Mouse (Mus musculus) small intestine, adult 2 months (tissue): ENCODE measurements around the gene Sez6l2.

ENCODE experiments used
- CTCF ChIP-seq: fragments of 200-500 bp; IDR thresholded peaks from 2 replicates; pipeline ENCODE4 v1.5.1; 2012; ENCODE audit warnings: low read depth, mild to moderate bottlenecking, control low read depth, inconsistent platforms, low read length, moderate library complexity, mixed read lengths; ENCODE audit not compliant: insufficient replicate concordance, insufficient read length; ENCODE audit errors: extremely low read depth
- POLR2A ChIP-seq: fragments of 200-500 bp; IDR thresholded peaks from 2 replicates; pipeline ENCODE4 v1.6.1; 2012; ENCODE audit warnings: low read depth, mild to moderate bottlenecking, control low read depth, inconsistent platforms, low read length, moderate library complexity

- no peak for TF ChIP-seq CTCF
- no peak for TF ChIP-seq POLR2A
These were observed 15.2 kb downstream of the Sez6l2 start for GRCm38 (mm10) chr7:126965568-126965967.
